ENCODE assay signal across 8 mouse cellular contexts in genomic region chr13:8870510-8871313, GRCm38 (mm10). TPM values are rescaled to one million over a fixed set of nuclear protein-coding genes. Genes with fewer than 3 reads are reported as not detected.
DNase-seq lines count a peak whose midpoint lies in the region; TF ChIP-seq lines count a peak whose summit lies in the region.

No protein-coding gene starts in this region.

- no peaks in the 10 kb centered on the region for H3K27me3 ChIP-seq in megakaryocyte, embryonic 14.5 days (replicated peaks)

- H3K36me3 ChIP-seq in megakaryocyte, embryonic 14.5 days (replicated peaks; ENCODE audit: low read length), result peaks cover 22% of the 10 kb centered on the region

- intact Hi-C loops in gastrocnemius, adult 2 months (cut with DNase I), result loop anchor here (5.0 kb wide), 1 partner anchor 127 kb away; the partner anchor contains the start of gene Gtpbp4

- H3K4me3 ChIP-seq in gastrocnemius, adult 2 months, result peak overlapping the region; percentile 96
- H3K4me3 ChIP-seq in megakaryocyte, embryonic 14.5 days (replicated peaks), result peak overlapping the region; percentile 97

- peaks cover 38% of the 10 kb centered on the region for H3K4me1 ChIP-seq in megakaryocyte, embryonic 14.5 days

- peak; percentile 99; the same call in 1 of the 2 replicates for TF ChIP-seq CTCF in gastrocnemius, adult 2 months (IDR thresholded peaks at IDR 0.05)

- no peaks in the 10 kb centered on the region for H3K9me3 ChIP-seq in megakaryocyte, embryonic 14.5 days

- peak overlapping the region; percentile 98 for H3K27ac ChIP-seq in gastrocnemius, adult 2 months

- DNase-seq in WW6 (ENCODE audit: low read depth, low spot score), result peak; percentile 84
- peak; percentile 81 to 92 for DNase-seq in cerebellum, postnatal 4 days (ENCODE audit: low spot score in 2 of 2)
- DNase-seq in gastrocnemius, adult 2 months, result peak; percentile 92
- DNase-seq in hindlimb bud, embryonic 11.5 days (ENCODE audit: extremely low spot score, low read depth, low spot score), result peak; percentile 62
- DNase-seq in left cerebral cortex, adult 8-10 months (ENCODE audit: low spot score in 2 of 2), result peak; percentile 81 to 88
- peak; percentile 93 to 95 for DNase-seq in right cerebral cortex, postnatal 10 days (ENCODE audit: low spot score in 2 of 2)
- DNase-seq in urinary bladder, postnatal 25 days (ENCODE audit: low spot score), result peak; percentile 83

RNA-seq across cellular contexts. Expression of gene Wdr37, which starts 1.0 kb away (rescaled TPM):
- 10 to 100 TPM; 24.3 to 33.1 TPM for total RNA-seq in gastrocnemius, adult 2 months (2021)
- total RNA-seq in left cerebral cortex, adult 8-10 months (2022), result 100 to 1,000 TPM in 3 of 4 experiments, 10 to 100 TPM in 1; 98.1 to 116 (median 109) TPM
- polyA plus RNA-seq in megakaryocyte, embryonic 14.5 days (2012; ENCODE audit: insufficient read depth, low replicate concordance), result 2.1 and 4.7 TPM in 2 replicates

RNA-seq across cellular contexts. Expression of gene Idi1, which starts 14.6 kb away (rescaled TPM):
- 1 to 10 TPM; 4.7 to 7.6 TPM for total RNA-seq in gastrocnemius, adult 2 months (2021)
- total RNA-seq in left cerebral cortex, adult 8-10 months (2022), result 10 to 100 TPM; 34.4 to 41.1 (median 37.2) TPM
- polyA plus RNA-seq in megakaryocyte, embryonic 14.5 days (2012; ENCODE audit: insufficient read depth, low replicate concordance), result 5.3 and 21.0 TPM in 2 replicates

Comparison
In these comparisons a context has a peak if more than half of its experiments do, and no peak if none do; other contexts are left out.
1. Peak in every context shown above with its lines: DNase-seq, H3K4me3 ChIP-seq and H3K27ac ChIP-seq.
2. RNA of gene Idi1, which starts 14.6 kb away (total RNA-seq): 34.4 to 41.1 TPM in left cerebral cortex, adult 8-10 months; 4.7 to 7.6 TPM in gastrocnemius, adult 2 months; every median in the first group is over 4 times any median in the second.